Mouse (Mus musculus) lung, embryonic 14.5 days (tissue): ENCODE measurements at regions not wholly inside any gene's neighbourhood (a gene's known extent, or its start where the extent isn't known, plus 50 kb on each side); places are given as distances from the start of the nearest gene placed in this dataset.

Experiments used
- ATAC-seq: fragments of 200-750 bp; cut with Nextera tagmentation; 2 replicates; pipeline ENCODE4 v1.8.0; 2017; ENCODE audit warnings: mild to moderate bottlenecking, moderate TSS enrichment, moderate library complexity; ENCODE audit not compliant: insufficient read depth
- DNase-seq: peaks from one replicate; pipeline ENCODE4 v3.0.0-alpha.2; 2015
- H3K27ac ChIP-seq: fragments of 300-500 bp; sonication (generic); 2 replicates; pipeline ENCODE4 v1.5.1; 2014; ENCODE audit warnings: low read depth, mild to moderate bottlenecking, moderate library complexity
- H3K27me3 ChIP-seq: fragments of 300-500 bp; sonication (generic); 2 replicates; pipeline ENCODE4 v1.6.1; 2014; ENCODE audit warnings: low read length, control low read depth; ENCODE audit not compliant: insufficient read depth
- H3K36me3 ChIP-seq: fragments of 300-500 bp; sonication (generic); 2 replicates; pipeline ENCODE4 v1.6.1; 2014; ENCODE audit warnings: control low read depth; ENCODE audit not compliant: insufficient read depth
- H3K4me1 ChIP-seq: fragments of 300-500 bp; sonication (generic); 2 replicates; pipeline ENCODE4 v1.6.1; 2014; ENCODE audit warnings: antibody characterized with exemption, control low read depth; ENCODE audit not compliant: insufficient read depth
- H3K4me2 ChIP-seq: fragments of 300-500 bp; sonication (generic); 2 replicates; pipeline ENCODE4 v1.6.1; 2014; ENCODE audit warnings: mild to moderate bottlenecking
- H3K4me3 ChIP-seq: fragments of 300-500 bp; sonication (generic); 2 replicates; pipeline ENCODE4 v1.5.1; 2014; ENCODE audit warnings: low read depth, low read length
- H3K9ac ChIP-seq: fragments of 300-500 bp; sonication (generic); 2 replicates; pipeline ENCODE4 v1.6.1; 2014
- H3K9me3 ChIP-seq: fragments of 300-500 bp; sonication (generic); 2 replicates; pipeline ENCODE4 v1.6.1; 2016; ENCODE audit warnings: low read depth, low read length, control low read depth
- CTCF ChIP-seq: IDR thresholded peaks from 2 replicates; pipeline ENCODE4 v1.5.1; 2016; ENCODE audit warnings: antibody characterized with exemption, low read depth
- WGBS: fragments of 180-500 bp; shearing (Covaris S2); extraction: QIAGEN DNeasy Blood & Tissue Kit; methylation state at CpG from one replicate; pipeline ENCODE4 v1.1.7; 2014; 5-methylcytosine and 5-hydroxymethylcytosine counted together

- DNase-seq = peak; percentile 93
- ATAC-seq = no peak
- Histone ChIP-seq H3K27ac (no peak overlapping the region), H3K9me3 (no peaks in the 10 kb centered on the region), H3K36me3 (no peaks in the 10 kb centered on the region), H3K4me2 (no peak overlapping the region), H3K9ac (no peak overlapping the region), H3K4me1 (no peaks in the 10 kb centered on the region), H3K4me3 (no peak overlapping the region), H3K27me3 (no peaks in the 10 kb centered on the region)
- TF ChIP-seq CTCF = peak; percentile 92
- WGBS = 4% methylated on average over 4 of the region's 4 CpGs
Measured at GRCm38 (mm10) chr14:31954945-31955344, 73.8 kb upstream of the Galnt15 start.

GRCm38 (mm10) chr14:31957211-31957638 is 71.6 kb upstream of the Galnt15 start:
- no peak for TF ChIP-seq CTCF
- no peaks in the 10 kb centered on the region for H3K4me1 ChIP-seq
- H3K27ac ChIP-seq = no peak overlapping the region
- H3K9me3 ChIP-seq = no peaks in the 10 kb centered on the region
- DNase-seq = no peak
- H3K36me3 ChIP-seq = no peaks in the 10 kb centered on the region
- H3K27me3 ChIP-seq = no peaks in the 10 kb centered on the region
- no peak for ATAC-seq
- H3K4me3 ChIP-seq = no peak overlapping the region
- H3K4me2 ChIP-seq = no peak overlapping the region
- 80% methylated on average over 10 of the region's 10 CpGs for WGBS
- H3K9ac ChIP-seq = no peak overlapping the region

DNA sequence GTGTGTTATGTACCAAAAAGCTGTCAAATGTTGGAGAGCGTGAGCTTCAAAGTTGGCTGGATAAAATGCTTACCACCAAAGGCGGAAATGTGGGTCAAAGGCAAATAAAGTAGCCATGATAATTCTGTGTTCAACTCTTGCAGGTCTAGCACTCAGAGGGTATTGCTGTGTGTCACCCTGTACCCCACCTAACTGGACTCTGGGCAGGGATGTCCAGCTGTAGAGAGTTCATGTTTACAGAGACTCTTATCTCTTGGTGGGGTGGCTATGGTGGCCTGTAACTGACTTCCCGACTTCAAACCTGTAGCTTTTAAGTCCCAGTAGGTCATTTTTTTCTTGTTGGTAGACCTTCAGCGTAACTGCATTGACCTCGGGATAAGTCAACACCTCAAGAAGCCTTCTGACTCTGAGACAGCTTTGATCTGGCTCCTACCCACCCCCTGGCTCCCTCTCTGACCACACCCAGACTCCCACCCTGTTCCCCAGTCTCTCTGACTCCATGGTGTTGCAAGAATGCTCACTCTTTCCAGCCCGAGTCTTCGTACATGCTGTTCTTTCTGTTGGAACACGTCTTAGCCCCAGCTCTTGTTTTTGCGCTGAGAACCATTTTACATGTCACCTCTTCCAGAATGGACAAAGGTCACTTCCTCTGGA is 68.5 kb upstream of the Galnt15 start:
- TF ChIP-seq CTCF = no peak
- Histone ChIP-seq H3K4me3 (no peak overlapping the region), H3K9ac (no peak overlapping the region), H3K9me3 (no peaks in the 10 kb centered on the region), H3K27ac (no peak overlapping the region), H3K4me1 (peaks cover 7% of the 10 kb centered on the region; the same call in 1 of the 2 replicates), H3K36me3 (no peaks in the 10 kb centered on the region), H3K4me2 (no peak overlapping the region), H3K27me3 (no peaks in the 10 kb centered on the region)
- 51% methylated on average over 9 of the region's 9 CpGs for WGBS
- ATAC-seq (no peak), DNase-seq (no peak)

DNA sequence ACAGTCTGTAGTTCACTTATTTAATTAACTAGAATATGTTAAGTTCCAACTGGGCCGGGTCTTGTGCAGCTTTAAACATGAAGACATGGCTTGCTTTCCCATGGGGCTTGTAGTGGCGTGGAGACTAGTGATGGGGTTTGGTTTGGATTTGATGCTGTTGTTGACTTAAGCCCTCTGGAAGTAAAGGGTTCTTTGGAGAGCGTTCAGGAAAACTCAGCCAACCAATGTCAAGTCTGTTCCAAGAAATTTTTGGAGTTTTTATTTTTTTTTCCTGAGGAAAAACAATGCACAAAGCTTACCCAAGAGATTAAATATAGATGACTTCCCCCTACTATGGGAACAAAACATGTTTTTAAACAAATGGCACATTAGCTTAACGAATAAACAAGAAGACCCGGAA is 67.3 kb upstream of the Galnt15 start:
- Histone ChIP-seq H3K9ac (no peak overlapping the region), H3K4me2 (no peak overlapping the region), H3K9me3 (no peaks in the 10 kb centered on the region), H3K27me3 (no peaks in the 10 kb centered on the region), H3K4me3 (no peak overlapping the region), H3K27ac (no peak overlapping the region), H3K36me3 (no peaks in the 10 kb centered on the region), H3K4me1 (peaks cover 7% of the 10 kb centered on the region; the same call in 1 of the 2 replicates)
- TF ChIP-seq CTCF = no peak
- peak; percentile 33 for DNase-seq
- 76% methylated on average over 5 of the region's 5 CpGs for WGBS
- no peak for ATAC-seq

- 28% methylated on average over 12 of the region's 12 CpGs for WGBS
Measured at GRCm38 (mm10) chr14:31963131-31963911, 65.5 kb upstream of the Galnt15 start.

DNA sequence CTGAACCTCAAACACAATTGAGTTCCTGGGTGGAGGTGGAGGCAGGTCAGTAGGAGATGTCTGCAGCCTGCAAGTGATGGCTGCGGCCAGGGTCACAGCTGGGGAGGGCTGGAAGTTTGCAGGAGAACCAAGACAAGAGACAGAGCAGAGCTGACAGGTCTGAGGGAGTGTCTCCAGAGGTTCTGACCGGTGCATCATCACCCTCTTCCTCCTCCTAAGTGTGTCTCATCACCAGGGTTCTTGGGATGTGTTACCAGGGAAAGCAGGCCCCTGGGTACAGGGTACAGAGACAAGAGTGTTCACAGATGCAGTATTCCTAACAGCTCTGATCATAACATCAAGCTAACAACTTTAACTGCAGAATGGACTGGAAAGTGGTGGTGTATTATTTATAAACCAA is 64.7 kb upstream of the Galnt15 start:
- H3K9ac ChIP-seq = no peak overlapping the region; the same call in 1 of the 2 replicates
- H3K27ac ChIP-seq = peak overlapping the region; percentile 27; the same call in 1 of the 2 replicates
- no peaks in the 10 kb centered on the region for H3K27me3 ChIP-seq
- 55% methylated on average over 2 of the region's 2 CpGs for WGBS
- no peak overlapping the region for H3K4me2 ChIP-seq
- H3K9me3 ChIP-seq = no peaks in the 10 kb centered on the region
- no peak for TF ChIP-seq CTCF
- H3K4me3 ChIP-seq = no peak overlapping the region
- peaks cover 7% of the 10 kb centered on the region; the same call in 1 of the 2 replicates for H3K4me1 ChIP-seq
- ATAC-seq (no peak), DNase-seq (no peak)
- no peaks in the 10 kb centered on the region for H3K36me3 ChIP-seq

More at GRCm38 (mm10) chr14:31963131-31963911, 65.5 kb upstream of the Galnt15 start:
- Histone ChIP-seq H3K9ac (no peak overlapping the region; the same call in 1 of the 2 replicates), H3K27ac (peak overlapping the region; percentile 27; the same call in 1 of the 2 replicates), H3K9me3 (no peaks in the 10 kb centered on the region), H3K36me3 (no peaks in the 10 kb centered on the region), H3K4me3 (no peak overlapping the region), H3K4me1 (peaks cover 7% of the 10 kb centered on the region; the same call in 1 of the 2 replicates), H3K27me3 (no peaks in the 10 kb centered on the region), H3K4me2 (0 out of 2 replicates have a peak overlapping the region, but pooled peaks have one; percentile 12)
- no peak for TF ChIP-seq CTCF
- DNase-seq (peak; percentile 55), ATAC-seq (no peak)

DNA sequence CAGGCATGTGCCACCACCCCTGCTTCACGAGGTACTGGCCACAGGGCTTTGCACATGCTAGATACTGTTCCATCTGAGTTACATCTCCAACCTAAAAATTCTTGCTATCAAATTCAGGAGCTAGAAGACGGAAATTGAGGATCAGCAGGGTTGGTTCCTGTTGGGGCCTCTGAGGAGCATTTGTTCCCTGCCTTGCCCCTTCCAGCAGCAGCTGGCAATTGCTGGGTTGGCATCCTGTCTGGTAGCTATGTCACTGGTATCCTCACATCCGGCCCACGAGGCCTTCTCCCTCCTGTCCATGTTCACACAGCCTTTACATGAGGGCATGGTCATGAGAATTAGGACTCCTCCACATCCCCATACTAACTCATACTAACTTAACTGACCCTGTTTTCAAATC is 64.0 kb upstream of the Galnt15 start:
- H3K4me2 ChIP-seq = no peak overlapping the region
- ATAC-seq (no peak), DNase-seq (no peak)
- H3K4me3 ChIP-seq = no peak overlapping the region
- no peak for TF ChIP-seq CTCF
- H3K9ac ChIP-seq = no peak overlapping the region
- no peak overlapping the region for H3K27ac ChIP-seq
- no peaks in the 10 kb centered on the region for H3K27me3 ChIP-seq
- 75% methylated on average over 4 of the region's 4 CpGs for WGBS
- H3K9me3 ChIP-seq = no peaks in the 10 kb centered on the region
- peaks cover 7% of the 10 kb centered on the region; the same call in 1 of the 2 replicates for H3K4me1 ChIP-seq
- no peaks in the 10 kb centered on the region for H3K36me3 ChIP-seq
